Mouse (Mus musculus): ENCODE measurements at regions not wholly inside any gene's neighbourhood (a gene's known extent, or its start where the extent isn't known, plus 50 kb on each side); places are given as distances from the start of the nearest gene placed in this dataset.

DNA sequence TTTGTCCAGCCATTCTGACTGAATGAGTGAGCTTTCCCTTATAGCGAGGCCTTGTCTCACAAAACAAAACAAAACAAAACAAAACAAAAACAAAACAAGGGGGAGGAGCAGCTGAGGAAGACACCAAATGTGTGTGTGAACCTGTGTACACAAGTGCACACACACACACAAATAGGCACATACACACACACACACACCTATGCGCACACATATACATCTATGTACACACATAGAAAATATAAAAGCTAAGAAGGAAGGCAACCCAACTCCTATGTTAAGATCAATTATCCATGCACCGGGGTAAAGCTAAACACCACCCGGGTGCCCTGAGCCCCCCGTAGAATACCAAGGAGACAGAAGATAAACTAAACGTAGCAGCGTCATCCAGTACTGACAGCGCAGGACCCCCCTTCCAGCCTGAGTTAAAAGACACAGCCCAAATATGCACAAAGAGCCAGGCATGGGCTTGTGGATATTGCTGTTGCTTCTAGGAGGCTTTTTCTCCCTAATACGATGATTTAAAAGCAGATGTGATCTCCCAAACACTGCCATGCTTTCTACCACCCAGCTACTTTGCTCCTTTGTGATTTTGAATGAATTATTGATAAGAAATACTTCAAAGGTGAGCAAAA lies 108.4 kb upstream of the Ptbp2 start:
- no peak for DNase-seq

DNA sequence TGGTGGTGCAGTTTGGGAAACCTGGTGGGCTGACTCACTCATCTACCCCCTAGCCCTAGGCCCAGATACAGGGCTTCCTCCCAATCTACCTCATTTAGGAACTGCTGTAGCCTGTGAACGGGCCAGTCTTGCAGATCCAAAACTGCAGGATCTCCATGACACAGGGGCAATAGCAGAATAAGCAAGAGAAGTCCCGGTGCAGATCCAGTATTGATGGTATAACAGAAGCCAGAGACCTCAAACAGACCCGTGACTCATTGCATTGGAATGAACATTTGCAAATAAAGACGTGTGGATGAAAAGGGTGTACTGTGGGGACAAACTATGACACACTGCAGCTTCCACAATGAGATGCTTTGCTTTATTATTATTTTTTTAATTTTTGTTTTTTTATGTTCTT lies 106.6 kb upstream of the Ptbp2 start:
- no peak for DNase-seq

DNA sequence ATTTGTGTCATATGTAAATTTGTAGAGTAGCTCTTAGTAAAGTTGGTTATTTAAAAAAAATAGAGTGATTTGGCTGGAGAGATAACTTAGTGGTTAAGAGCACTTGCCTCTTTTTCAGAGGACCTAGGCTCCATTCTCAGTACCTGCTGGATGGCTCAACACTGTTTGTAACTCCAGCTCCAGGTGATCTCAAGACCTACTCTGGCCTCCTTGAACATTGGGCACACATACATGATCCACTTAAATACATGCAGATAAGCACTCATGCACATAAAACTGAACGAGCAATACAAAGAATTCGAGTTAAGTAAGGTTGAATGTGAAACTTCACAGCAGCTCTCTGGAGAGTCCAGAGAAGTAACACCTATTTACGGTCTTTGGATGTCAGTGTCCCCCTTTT lies 104.2 kb upstream of the Ptbp2 start:
- DNase-seq: no peak

DNA sequence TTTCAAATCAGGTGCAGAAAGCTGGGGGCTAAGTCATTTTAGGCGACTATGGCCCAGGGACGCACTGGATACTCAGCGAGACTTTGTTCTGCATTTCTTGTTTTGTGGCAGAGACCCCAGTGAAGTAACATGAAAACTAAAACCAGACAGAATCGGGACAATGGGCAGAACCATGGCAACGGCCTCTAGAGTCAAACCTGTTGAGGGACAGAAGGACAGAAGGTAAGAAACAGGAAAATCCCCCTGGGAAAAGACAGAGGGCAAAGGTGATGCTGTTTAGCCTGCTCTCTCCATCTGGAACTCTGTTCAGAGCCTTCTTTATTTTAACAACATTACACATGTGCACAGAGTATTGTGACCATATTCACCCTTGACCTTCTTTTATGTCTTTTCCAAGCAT lies 92.1 kb upstream of the Ptbp2 start:
- no peak for DNase-seq

DNA sequence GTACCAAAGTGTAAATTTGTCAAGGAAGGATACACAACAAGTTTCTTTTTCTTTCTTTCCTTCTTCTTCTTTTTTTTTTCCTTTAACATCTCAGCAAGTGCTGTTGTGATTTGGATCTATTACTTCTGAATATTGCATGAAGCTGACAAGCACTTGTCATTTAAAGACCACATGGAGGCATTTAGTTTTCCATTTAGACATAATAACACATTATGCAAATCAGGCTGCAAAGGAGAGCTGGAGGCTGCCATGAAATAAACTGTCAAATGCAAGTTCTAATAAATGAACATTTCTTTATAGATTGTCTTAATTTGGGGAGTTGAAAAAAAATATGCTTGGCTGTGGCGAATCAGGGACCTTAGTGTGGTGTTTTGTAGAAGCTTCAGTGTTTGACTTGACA lies 90.8 kb upstream of the Ptbp2 start:
- DNase-seq: no peak

DNA sequence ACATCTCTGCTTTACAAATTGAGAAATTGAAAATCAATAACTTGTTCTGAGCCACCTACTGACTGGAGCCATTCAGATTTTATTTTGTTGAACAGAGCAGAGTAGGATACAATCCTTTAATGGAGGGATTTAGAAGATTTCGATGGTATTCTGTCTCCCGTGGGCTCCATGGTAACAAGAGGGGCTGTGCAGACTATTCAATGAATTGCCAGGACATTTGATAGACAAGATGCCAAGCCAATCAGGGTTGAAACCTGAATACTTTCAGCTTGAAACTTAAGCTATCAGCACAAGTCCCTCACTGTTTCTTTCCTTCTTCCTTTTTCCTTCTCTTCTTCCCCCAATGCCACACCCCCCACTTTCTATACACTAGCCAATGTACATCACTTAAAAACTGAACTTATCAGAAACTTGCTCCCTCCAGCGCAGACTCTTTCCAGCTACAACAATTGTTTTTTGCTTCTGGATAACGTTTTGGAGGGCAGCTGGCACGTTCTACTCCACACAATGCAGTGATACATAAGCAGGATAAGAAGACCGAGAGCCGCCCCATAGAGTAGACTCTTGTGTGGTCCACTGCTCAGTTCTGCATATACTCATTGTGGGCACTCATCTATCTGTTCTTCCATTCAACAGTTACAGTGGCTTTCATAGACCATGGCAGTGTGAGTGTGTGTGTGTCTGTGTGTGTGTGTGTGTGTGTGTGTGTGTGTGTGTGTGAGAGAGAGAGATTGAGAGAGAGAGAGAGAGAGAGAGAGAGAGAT lies 78.1 kb upstream of the Ptbp2 start:
- no peak for DNase-seq
